Mouse (Mus musculus) bone marrow, adult 2 months (tissue): ENCODE data around the gene Ovgp1. TPM values are rescaled to one million over a fixed set of nuclear protein-coding genes. Genes with fewer than 3 reads are reported as not detected.

Experiments
- H3K27ac ChIP-seq: fragments of 200-500 bp; 2 replicates; pipeline ENCODE4 v1.5.1; 2012; ENCODE audit warnings: low read depth, mild to moderate bottlenecking, control low read depth, inconsistent platforms, low read length; ENCODE audit not compliant: control insufficient read depth, poor library complexity, insufficient read depth
- H3K4me1 ChIP-seq: fragments of 200-500 bp; 2 replicates; pipeline ENCODE4 v1.6.1; 2011; ENCODE audit warnings: low read length; ENCODE audit not compliant: control insufficient read depth, insufficient read depth
- H3K4me3 ChIP-seq: fragments of 200-500 bp; replicated peaks from 2 replicates; pipeline ENCODE3; 2011; ENCODE audit warnings: mild to moderate bottlenecking, low read depth, low read length, control low read depth; ENCODE audit not compliant: control insufficient read depth
- CTCF ChIP-seq: fragments of 200-500 bp; IDR thresholded peaks from 2 replicates; pipeline ENCODE4 v1.5.1; 2011; ENCODE audit warnings: low read length, control low read depth; ENCODE audit not compliant: control insufficient read depth, insufficient read depth
- POLR2A ChIP-seq: fragments of 200-500 bp; IDR thresholded peaks from 2 replicates; pipeline ENCODE4 v1.6.1; 2011; ENCODE audit warnings: low read depth, mild to moderate bottlenecking, control low read depth, low read length, borderline replicate concordance; ENCODE audit not compliant: control insufficient read depth
- WGBS: fragments of 180-500 bp; shearing (Covaris S2); methylation state at CpG from one replicate; pipeline ENCODE4 v1.1.7; 2018; 5-methylcytosine and 5-hydroxymethylcytosine counted together
- polyA plus RNA-seq: library from polyadenylated mRNA; stranded (reverse); fragments of >200 nt; gene quantifications from 2 replicates; pipeline ENCODE4 v1.2.4, GENCODE M21; 2011; ENCODE audit warnings: low replicate concordance; ENCODE audit not compliant: missing spikeins, insufficient read depth, insufficient read length

Ovgp1 gene
- polyA plus RNA-seq, 1 experiment = 16.0 TPM

- Histone ChIP-seq H3K27ac (no peak within 1 kb of the TSS), H3K4me3 (no peak within 1 kb of the TSS), H3K4me1 (no peaks in the 10 kb centered on the region)
- 63% methylated on average over 2 of the region's 2 CpGs for WGBS
- TF ChIP-seq CTCF = no peak
- TF ChIP-seq POLR2A = no peak
Measured at GRCm38 (mm10) chr3:106014546-106014945, 41.0 kb downstream of the Ovgp1 start, which contains the start of gene Pifo. Pifo (minus strand) TSS chr3:106014646.

- no peaks in the 10 kb centered on the region; the same call in 1 of the 2 replicates for H3K4me1 ChIP-seq
- no peak overlapping the region for H3K27ac ChIP-seq
- H3K4me3 ChIP-seq = no peak overlapping the region
- TF ChIP-seq POLR2A = no peak
- no peak for TF ChIP-seq CTCF
Measured at GRCm38 (mm10) chr3:106021840-106022239, 48.3 kb downstream of the Ovgp1 start.

- 79% methylated on average over 2 of the region's 2 CpGs for WGBS
- Histone ChIP-seq H3K27ac (no peak overlapping the region), H3K4me1 (no peaks in the 10 kb centered on the region; the same call in 1 of the 2 replicates), H3K4me3 (no peak overlapping the region)
- no peak for TF ChIP-seq POLR2A
- no peak for TF ChIP-seq CTCF
Measured at GRCm38 (mm10) chr3:106024135-106024534, 50.6 kb downstream of the Ovgp1 start.

- WGBS = 5% methylated on average over 1 of the region's 1 CpGs
Measured at GRCm38 (mm10) chr3:106032781-106033180, 59.3 kb downstream of the Ovgp1 start, which contains the start of gene Chil5. Chil5 (minus strand) TSS chr3:106032814.

More at GRCm38 (mm10) chr3:106032781-106033180, 59.3 kb downstream of the Ovgp1 start, which contains the start of gene Chil5:
- Histone ChIP-seq H3K4me3 (no peak within 1 kb of the TSS), H3K4me1 (no peaks in the 10 kb centered on the region), H3K27ac (no peak within 1 kb of the TSS)
- no peak for TF ChIP-seq POLR2A
- TF ChIP-seq CTCF = no peak

Other genes starting within 250 kb of the Ovgp1 start
- gene Rap1a, start 172.4 kb upstream of the Ovgp1 start, polyA plus RNA-seq = 91.9 and 112 TPM in 2 replicates
- 1.7 and 3.4 TPM in 2 replicates for gene Adora3, start 102.9 kb upstream of the Ovgp1 start, polyA plus RNA-seq
- not detected in 2 replicates for gene Tmigd3, start 102.8 kb upstream of the Ovgp1 start, polyA plus RNA-seq
- gene I830077J02Rik, start 41.0 kb upstream of the Ovgp1 start, polyA plus RNA-seq = 27.2 and 72.9 TPM in 2 replicates
- gene Wdr77, start 14.3 kb upstream of the Ovgp1 start, polyA plus RNA-seq = 15.8 and 23.9 TPM in 2 replicates
- gene Atp5f1, start 13.6 kb upstream of the Ovgp1 start, polyA plus RNA-seq = 125 and 184 TPM in 2 replicates
- gene Pifo, start 40.9 kb downstream of the Ovgp1 start, polyA plus RNA-seq = not detected in 2 replicates
- gene Chil5, start 59.1 kb downstream of the Ovgp1 start, polyA plus RNA-seq = 5.1 and 9.9 TPM in 2 replicates
- gene Chia1, start 139.5 kb downstream of the Ovgp1 start, polyA plus RNA-seq = not detected in 2 replicates
- 120 and 448 TPM in 2 replicates for gene Chil3, start 193.9 kb downstream of the Ovgp1 start, polyA plus RNA-seq
- not detected in 2 replicates for gene Chil4, start 245.8 kb downstream of the Ovgp1 start, polyA plus RNA-seq